Mouse (Mus musculus) frontal cortex, postnatal 25 days (tissue): Measurements from ENCODE around the gene B3galnt2.
"Not testable (repeated sequence)": the region's sequence is repeated elsewhere in the genome, so short reads cannot be mapped to it uniquely, and the experiment has no call there.

ENCODE experiments used
- DNase-seq, 2 experiments: peaks; one replicate each; pipeline ENCODE4 v3.0.0; 2022; ENCODE audit warnings: low spot score in 2 of 2

Gene B3galnt2

DNA sequence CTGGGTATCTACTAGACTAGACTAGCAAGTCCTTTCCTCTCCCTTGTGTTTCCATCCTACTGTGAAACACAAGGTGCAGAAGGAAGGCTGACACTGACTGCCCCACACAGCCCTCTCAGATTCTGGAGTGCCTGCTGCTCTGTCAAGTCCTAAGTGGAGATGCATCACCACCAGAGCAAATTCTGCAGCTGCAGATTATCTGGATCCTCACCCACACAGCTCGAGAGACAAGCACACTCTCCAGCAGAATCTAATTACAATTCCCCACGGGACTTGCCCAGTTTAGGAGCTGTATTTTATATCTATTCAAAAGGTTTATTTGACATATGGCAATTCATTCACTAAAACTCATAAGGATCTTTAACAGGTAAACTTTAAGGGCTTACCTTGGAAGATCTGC is 51.8 kb downstream of the B3galnt2 start:
- no peak for DNase-seq

DNA sequence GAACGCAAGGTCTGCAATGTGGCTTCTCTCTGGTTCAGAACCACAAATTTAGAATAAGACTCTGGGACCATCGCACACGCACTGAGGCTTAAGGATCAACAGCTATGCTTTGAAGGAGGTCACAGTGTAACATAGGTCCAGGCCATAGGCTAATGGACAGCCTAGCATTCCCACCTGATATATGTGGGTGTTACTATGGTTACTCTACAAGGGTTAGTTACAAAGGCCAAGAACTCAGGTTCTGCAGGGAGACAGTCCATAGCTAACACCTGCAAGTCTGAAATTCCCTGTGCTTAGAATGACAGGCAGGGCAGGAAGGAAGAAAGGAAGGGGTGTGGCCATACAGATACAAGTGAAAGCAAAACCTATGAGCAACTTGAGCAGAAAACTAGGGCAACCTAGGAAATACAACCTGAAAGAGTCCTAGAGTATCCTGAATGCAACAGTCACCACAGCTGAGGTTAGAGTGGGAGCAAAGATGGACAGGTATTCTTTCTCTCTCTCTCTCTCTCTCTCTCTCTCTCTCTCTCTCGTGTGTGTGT is 57.3 kb downstream of the B3galnt2 start:
- DNase-seq = no peak

DNA sequence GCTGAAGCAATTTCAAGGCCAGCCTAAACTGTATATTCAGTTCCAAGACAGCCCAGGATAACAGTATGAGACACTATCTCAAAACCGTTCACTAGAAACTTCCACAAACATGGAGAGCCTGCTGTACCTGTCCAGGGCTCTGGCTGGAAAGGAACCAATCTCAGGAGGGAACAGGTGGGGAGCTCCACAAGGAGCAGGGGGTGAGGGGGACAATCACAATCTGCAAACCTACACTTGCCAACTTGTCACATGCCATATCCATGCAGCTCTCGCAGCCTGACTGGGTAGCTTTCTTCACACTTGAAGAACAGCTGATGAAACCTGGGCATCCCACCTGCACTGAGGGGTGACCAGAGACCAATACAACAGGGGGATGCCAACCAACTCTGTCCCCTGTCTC is 59.7 kb downstream of the B3galnt2 start:
- DNase-seq = no peak

DNA sequence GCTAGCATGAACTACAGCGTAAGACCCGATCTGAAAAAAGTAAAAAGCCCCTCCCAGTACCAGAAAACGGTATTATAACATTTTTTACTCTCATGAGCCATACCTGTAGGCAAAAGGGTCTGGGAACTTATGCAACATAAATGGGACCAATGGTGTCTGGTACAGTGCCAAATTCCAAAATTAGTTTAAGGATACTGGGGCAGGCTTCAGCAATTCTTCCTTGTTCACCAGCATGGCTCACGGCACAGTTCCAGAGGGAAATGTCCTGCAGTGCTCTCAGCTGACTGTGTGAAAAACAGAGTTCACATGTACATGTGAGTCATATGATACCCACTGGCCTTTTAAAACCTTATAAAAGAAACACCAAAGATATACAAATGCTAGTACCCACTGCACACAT is 60.3 kb downstream of the B3galnt2 start:
- DNase-seq = no peak

DNA sequence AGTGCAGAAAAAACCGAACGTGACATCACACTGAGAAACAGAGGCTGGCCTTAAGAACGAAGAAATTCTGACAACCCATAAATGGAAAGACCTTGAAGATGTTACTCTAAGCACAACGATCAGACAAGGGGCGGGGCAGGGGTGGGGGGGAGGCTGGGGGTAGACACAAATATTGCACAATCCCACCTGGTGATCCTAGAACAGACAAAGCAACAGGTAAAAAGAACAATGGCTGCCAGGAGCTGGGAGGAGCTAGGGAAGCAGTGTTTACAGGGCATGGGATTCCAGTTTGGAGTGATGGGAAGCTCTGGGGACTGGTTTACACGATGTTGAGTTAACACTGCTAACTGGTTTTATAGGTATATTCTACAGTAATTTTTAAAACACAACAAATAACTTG is 61.3 kb downstream of the B3galnt2 start:
- no peak for DNase-seq

DNA sequence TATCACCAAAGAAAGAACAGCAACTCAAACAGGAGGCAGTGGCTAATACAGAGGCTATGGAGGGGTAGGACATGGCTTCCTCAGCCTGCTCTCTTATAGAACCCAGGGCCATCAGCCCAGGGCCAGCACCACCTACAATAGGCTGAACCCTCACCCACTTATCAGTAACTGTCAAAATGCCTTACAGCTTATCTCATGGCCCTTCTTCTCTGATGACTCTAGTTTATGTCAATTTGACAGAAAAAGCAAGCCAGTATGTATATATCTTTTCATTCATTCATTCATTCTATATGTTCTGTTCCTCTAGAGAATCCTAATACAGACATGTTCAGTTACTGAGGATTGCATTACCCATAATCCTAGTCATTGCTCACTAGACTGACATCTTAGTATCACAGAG is 64.0 kb downstream of the B3galnt2 start:
- DNase-seq = no peak

DNA sequence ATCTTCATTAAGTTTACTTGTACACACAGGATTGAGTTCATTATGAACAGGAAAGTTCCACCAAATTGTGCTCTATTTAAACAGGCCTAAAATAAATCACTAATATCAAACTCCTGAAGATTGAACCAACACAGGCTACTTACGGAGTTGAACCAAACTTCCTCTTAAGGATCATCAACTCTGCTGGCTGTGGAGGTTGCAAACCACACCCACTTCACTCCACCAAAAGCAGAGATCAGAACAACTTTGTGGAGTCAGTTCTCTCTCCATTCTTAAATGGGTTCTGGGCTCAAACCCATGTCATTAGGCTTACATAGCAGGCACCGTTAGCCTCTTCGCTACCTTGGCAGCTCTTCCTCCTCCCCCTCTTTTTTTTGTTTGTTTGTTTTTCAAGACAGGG is 64.6 kb downstream of the B3galnt2 start:
- no peak for DNase-seq

DNA sequence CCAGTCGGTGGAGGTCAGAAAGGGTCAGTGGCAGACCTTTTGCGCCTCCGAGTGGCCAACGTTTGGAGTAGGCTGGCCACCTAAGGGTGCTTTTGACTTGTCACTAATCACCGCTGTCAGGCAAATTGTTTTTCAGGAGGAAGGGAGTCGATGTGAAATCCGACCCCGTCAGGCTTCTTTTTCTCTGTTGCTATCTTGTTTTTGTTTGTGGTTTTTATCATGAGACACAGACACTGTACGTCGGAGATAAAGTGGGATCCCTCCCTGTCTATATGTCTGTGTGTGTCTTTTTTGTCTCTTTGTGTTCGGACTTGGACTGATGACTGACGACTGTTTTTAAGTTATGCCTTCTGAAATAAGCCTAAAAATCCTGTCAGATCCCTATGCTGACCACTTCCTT is 67.1 kb downstream of the B3galnt2 start:
- DNase-seq = not testable (repeated sequence)

DNA sequence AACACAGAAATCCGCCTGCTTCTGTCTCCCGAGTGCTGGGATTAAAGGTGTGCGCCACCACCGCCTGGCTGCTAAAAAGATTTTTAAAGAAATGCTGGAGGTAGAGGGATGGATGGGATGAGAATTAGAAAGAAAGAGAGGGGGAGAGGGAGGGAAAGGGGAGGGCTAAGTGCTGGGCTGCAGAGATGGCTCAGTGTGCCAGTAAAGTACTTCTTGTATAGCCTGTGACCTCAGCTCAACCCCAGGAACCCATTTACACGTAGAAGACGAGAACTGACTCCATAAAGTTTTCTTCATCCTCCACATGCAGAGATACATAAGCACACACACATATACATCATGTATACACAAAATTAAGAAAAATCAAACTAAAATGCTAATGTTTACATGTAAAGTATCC is 71.3 kb downstream of the B3galnt2 start:
- DNase-seq = no peak

DNA sequence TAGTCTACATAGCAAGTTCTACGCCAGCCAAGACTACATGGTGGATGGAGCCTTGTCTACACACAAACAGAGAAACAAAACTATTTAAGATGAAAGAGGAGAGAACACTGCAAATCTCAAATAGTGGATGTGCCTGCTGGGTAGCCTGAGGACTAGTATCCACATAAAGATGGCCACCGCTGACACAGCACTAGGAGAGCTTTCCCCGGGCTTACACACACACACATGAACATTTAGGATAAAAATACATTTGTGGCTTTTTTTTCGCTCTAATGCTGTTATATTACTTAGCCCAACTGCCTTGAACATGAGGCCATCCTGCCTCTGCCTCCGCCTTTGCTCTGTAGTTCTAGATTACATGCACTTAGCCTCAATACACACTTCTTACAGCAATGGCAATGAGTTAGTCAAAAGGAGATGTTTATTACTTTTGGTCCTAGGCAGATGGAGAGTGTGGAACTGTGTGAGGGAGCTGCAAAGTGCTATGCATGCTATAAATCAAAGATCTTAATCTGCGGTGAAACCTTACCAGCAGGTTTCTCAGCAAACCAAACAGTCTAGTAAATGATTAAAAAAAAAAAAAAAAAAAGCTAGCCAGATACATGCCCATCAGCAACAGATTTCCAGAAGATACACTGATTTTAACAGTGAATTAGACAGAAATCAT is 72.0 kb downstream of the B3galnt2 start:
- DNase-seq = no peak

DNA sequence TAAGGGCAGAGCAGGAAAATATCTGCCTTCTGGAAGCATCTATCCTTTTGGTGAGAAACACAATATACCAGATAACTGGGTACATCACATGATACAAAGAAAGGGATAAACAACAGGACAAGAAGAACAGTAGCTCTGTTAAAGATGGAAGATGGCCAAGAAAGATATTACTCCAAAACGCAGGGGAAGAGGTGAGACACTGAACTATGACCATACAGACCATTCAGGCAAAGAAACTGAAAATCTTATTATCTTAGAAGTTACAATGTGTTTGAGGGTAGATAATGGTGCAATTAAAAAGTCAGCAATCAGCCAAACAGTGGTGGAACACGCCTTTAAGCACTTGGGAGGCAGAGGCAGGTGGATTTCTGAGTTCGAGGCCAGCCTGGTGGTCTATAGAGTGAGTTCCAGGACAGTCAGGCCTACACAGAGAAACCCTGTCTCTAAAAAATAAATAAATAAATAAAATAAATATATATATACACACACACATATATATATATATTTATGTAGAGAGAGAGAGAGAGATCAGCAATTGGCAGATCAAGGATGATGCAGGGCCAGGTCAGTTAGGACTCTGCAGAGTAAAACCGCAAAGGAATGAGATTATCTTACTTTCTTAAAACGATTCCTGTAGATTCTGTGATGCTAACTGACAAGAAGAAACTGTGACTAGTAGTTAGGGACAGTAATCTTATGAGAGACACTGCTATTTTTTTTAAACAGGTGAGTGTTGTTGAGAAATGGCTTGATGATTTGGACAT is 79.2 kb downstream of the B3galnt2 start:
- no peak for DNase-seq

DNA sequence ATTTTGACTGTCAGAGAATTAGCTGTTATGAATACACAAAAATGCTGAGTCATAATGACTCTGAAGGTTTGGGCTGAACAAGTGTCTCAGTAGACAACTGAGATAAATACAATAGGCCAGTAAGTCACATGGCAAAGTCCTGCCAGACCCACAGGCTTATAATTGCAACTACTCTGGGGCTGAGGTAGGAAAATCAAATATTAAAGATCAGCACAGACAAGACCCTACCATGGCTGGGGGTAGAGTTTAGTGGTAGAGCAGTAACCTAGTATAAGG is 79.7 kb downstream of the B3galnt2 start:
- DNase-seq = no peak

DNA sequence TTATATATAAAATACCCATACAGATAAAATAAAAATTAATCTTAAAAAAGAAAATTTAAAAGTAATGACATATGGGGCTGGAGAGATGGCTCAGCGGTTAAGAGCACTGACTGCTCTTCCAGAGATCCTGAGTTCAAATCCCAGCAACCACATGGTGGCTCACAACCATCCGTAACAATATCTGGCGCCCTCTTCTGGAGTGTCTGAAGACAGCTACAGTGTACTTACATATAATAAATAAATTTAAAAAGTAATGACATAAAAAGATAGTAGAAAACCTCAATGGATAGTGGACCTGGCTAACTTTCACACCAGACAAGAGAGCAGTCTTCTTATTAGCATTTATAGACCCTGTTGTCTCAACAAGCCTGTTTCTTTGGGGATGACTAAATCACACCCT is 81.1 kb downstream of the B3galnt2 start:
- not testable (repeated sequence) for DNase-seq

DNA sequence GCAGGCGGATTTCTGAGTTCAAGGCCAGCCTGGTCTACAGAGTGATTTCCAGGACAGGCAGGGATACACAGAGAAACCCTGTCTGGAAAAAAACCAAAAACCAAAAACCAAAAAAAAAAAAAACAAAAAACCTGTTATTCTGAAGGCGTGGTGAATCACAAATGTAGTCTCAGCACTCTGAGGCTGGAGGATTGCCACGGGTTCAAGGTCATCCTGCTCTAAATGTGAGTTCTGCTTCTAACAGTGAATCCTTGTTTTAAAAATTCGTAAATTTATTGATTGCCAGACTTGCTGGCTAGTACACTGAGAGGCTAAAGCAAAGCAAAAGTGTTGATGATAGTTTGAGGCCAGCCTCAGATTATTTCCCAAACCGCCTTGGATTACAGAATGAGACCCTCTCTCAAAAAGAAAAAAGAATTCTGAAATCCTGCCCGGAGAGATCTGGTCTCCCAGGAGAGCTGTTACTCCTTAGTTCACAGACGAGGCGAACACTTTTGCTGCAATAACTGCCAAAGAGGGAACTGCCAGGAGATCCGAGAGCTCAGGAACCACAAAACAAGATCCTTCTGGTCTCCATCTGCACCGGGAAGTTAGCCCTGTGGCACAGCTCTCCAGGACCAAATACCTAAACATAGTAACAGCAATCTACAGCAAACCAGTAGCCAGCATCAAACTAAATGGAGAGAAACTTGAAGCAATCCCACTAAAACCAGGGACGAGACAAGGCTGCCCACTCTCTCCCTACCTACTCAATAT is 81.8 kb downstream of the B3galnt2 start:
- no peak for DNase-seq

DNA sequence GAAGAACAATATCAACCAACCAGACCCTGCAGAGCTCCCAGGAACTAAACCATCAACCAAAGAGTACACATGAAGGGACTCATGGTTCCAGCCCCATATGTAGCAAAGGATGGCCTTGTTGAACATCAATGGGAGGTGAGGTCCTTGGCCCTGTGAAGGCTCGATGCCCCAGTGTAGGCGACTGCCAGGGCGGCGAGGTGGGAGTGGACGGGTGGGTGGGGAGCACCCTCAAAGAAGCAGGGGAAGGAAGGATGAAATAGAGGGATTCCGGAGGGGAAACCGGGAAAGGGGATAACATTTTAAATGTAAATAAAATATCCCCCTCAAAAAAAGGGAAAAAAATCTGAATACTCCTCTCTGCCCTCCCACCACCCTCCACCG is 84.6 kb downstream of the B3galnt2 start:
- no peak for DNase-seq

DNA sequence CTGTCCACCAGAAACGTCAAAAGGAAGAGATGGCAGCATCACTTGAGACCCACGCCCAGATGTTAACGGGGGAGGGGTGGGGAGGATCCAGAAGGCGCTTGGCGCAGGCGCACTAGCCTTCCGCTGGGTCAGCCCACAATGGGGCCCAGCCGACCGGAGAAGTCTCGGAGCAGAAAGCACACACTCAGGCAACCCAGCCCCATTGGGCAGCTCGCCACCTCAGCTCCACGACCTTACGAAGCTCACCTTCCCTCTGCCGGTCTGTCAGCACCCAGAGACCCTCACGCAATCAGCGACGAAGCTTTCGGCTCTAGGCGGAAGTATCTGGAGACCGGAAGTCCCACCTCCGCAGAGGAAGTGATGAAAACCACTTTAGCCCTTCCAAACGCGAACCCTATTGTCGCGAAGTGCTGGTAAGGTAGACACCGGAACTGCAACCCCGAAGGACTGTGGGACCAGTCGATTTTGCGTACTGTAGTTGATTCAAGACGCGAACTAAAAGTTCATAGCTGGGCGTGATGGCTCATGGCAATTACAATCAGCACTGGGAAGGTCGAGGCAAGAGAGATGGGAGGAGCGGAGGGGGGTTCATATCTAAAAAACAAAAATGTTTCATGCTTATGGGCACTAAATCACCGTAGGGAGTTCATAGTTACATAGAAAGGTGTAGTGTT is 85.2 kb downstream of the B3galnt2 start, which contains the start of gene Tbce:
Gene Tbce, minus strand, starts transcription at position 347 of the 674 bp plus-strand sequence.
- peak; percentile 83 to 91 for DNase-seq

DNA sequence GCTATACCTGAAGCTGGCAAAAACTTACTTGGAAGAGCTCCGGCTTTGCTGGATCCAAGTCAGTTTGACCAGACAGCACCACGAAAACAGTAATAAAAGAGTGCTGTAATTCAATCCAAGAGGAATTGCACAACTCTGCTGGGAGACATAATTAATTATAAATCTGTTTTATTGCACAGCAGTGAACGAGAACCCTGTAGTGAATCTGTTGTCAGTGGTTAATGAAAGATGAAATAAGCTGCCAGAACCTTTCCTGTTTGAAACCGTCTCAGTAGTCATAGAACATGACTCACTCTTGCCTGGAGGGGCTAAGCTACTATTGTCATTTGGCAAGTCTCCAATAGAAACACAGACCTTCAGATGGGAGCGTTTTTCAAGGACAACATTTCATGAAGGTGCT is 85.9 kb downstream of the B3galnt2 start:
- DNase-seq = no peak

DNA sequence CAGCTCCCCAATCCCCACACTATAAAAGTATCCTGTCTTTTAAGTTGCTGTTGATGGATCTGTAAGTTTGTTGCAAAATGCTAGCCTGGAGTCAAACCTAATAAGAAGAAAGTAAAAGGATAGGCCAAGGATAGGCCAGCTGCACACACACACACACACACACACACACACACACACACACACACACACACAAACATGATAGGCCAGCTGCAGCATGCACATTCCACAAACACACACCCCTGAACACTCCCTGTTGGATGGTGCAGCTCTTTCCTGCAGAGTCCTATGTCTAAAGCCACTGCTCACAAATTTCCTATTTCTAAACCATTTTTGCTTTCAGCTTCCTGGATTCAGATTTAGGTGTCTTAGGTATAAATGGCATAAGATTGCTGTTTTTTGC is 89.6 kb downstream of the B3galnt2 start:
- no peak for DNase-seq

DNA sequence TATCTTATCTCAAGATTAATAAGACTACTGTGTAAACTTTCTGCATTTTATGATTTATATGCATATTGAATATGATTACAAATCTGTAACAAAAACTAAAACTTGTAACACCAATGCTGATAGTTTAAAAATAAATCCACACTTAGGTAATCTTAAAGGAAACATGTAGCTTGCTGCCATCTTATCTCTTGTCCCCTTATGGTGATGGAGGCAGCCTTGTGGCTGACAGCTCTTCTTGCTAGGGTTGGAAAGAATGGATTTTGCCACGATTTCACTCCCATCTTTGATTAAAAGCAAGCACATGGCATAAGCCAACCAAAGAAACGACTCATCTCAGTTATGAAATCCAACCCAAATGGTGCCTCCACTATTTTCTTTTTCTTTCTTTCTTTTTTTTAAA is 90.3 kb downstream of the B3galnt2 start:
- no peak for DNase-seq
